Mouse (Mus musculus) liver, postnatal 0 days (tissue): ENCODE results near the gene Gpr21.

Source experiments
- CTCF ChIP-seq: sonication (generic); IDR thresholded peaks from 2 replicates; pipeline ENCODE4 v1.5.1; 2016; ENCODE audit warnings: antibody characterized with exemption, low read depth
- EP300 ChIP-seq: IDR thresholded peaks from 2 replicates; pipeline ENCODE4 v1.6.1; 2016; ENCODE audit warnings: antibody characterized with exemption, low read depth, mild to moderate bottlenecking

GRCm38 (mm10) chr2:37556366-37556765 is 40.2 kb downstream of the Gpr21 start:
- TF ChIP-seq EP300 (no peak), CTCF (no peak)
